Mouse (Mus musculus) right cerebral cortex, postnatal 14 days (tissue): ENCODE data around the gene Mrps27.

Experiments
- DNase-seq: peaks from one replicate; pipeline ENCODE4 v3.0.0; 2022

Mrps27 gene

DNA sequence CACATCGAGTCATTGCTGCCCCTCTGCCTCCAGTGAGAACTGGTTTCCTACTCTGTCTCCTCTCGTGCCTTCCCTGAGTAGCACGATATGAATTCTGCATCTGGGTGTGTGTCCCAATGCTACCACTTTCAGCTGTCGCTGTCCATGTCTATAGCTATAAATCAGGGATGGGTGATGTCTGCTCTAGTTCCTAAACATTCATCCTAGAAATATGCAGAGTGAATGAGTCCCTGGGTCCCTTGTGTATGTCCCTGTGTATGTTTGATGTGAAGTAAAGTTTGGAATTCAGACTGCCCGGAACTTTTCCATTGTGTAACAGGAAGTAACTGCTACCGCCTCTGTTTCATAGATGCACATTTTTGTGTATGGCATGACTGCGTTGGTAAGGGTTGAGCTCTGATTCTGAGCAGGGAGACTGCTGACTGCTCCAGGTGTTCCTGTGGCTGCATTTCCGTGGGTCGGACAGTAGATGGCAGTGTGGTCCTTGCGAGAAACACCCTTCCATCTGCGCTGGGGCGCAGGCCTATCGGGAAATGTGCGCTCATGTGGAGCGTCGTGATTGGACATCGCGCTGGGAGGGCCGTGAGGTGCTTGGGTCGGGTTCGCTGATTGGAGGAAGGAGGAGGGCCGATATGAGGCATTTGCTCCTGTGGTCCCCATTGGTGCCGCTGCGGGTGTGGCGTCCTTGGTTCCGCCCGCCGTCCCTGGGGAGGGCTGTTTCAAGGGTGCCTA lies 8.3 kb downstream of the Mrps27 start:
- DNase-seq = peak; percentile 92

DNA sequence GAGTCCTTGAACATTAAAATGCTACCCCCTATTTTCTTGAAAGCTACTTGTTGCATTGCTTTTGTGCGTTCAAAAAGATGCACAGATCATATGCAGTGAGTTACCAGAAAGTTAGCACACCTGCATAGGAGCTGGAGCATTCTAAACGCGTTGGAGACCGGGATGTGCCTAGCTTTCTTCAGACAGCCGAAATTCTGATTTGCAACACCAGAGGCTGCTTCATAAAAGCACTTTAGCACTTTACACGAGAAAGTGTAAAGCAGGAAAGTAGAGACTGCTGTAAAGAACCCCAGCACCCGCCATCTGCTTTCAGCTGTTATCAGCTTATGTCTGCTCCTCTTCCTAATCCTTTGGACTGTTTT lies 8.9 kb downstream of the Mrps27 start:
- no peak for DNase-seq

DNA sequence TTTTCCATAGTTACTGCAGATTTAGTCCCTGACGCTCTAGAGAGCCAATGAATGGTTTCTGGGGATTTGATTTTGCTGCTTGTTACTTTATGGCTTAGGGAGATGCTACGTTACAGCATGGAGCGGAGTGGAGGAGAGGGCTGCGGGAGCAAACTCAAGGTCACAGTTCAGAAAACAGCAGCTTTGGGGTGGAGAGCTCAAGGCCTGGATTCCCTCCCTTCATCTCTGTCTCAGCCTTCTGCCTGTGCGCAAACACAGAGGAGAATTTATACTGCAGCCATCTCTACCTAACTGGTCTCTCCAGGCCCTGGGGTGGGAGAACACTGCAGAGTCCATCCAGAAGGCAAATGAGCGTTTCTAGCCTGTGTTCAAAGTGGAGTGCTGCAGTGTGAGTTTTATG lies 10.5 kb downstream of the Mrps27 start:
- no peak for DNase-seq

DNA sequence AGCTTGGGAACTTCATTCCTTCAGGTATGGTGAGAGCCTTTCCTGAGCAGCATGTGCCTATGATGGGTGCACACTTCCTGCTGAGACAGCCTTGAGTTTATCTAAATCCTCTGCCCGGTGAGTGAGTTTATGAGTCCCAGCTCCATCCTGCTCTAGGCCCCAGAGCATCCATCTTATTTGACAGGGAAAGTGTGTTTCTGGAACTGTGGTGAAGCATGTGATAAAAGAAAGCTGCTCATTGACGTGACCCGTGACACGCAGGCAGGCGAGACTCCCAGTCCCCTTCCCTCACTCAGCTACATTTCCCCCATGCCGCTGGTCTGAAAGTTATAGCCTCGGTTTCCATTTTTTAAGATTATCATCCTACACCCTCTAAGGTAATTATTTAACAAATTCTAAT lies 11.3 kb downstream of the Mrps27 start:
- no peak for DNase-seq

DNA sequence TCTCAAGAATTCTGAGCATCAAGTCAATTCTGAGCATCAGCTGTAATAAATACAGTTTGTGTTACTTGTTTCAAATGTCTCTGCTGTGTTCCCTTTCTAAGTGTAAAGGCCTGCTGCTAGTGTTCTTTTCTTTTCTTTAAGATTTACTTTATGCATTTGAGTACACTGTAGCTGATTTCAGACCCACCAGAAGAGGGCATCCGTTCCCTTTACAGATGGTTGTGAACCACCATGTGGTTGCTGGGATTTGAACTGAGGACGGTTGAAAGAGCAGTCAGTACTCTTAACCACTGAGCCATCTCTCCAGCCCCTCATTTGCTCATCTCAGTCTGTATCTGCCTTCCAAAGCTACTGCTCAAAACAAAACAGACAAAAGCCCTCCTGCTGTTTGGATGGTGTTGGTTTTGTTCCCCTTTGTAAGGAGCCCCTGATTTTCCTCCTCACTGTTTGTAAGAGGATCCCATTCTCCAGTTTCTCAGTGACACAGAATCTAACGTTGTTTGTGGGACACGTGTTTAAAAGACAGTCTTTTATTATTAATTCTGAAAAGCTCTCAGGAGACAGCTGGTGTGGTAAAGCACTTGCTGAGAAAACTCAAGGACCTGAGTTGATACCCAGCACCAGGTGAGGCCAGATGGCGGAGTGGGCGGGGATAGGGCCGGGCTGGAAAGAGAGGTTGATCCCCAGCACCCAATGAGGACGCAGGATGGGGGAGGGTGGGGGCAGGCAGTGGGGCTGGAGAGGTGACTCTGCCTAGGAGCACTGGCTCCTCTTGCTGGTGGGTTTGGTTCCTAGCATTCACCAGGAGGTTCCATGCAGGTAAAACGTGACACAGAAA lies 12.1 kb downstream of the Mrps27 start:
- no peak for DNase-seq

DNA sequence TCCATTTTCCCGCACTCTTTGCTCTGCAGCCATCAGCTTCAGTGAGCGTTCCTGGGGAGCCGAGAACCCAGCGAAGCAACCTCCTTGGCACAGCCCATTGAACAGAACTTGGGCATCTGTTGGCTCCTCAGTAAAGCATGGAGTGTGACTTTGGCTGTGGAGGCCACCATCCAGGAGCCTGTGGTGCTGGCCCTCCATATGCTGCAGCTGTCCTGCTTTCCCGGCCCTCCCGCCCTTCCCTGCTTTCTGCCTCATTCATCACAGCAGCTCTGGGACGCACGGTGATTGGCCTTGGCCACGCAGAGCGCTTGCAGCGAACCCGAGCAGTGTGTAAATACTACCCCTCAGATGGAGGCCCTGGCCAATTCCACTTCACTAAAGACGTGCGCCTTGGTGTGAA lies 14.3 kb downstream of the Mrps27 start:
- no peak for DNase-seq

DNA sequence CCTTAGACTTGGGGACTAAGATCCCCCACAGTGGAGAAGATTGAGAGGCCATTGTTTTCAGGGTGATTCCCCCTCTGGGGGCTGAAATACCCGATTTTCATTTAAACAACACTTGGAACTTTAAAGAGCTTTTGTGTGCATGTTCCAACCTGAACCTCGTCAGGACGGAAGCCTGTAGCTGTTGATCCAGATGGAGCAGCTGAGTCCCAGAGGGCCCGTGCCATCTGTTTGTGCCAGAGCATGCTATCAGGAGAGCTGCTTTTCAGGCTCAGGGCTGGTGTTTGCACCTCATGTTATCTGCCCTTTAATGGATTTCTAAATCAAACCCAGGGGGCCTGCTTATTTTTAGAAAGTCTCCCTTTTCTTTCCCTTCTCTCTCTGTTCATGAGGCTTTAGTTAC lies 19.3 kb downstream of the Mrps27 start:
- no peak for DNase-seq

DNA sequence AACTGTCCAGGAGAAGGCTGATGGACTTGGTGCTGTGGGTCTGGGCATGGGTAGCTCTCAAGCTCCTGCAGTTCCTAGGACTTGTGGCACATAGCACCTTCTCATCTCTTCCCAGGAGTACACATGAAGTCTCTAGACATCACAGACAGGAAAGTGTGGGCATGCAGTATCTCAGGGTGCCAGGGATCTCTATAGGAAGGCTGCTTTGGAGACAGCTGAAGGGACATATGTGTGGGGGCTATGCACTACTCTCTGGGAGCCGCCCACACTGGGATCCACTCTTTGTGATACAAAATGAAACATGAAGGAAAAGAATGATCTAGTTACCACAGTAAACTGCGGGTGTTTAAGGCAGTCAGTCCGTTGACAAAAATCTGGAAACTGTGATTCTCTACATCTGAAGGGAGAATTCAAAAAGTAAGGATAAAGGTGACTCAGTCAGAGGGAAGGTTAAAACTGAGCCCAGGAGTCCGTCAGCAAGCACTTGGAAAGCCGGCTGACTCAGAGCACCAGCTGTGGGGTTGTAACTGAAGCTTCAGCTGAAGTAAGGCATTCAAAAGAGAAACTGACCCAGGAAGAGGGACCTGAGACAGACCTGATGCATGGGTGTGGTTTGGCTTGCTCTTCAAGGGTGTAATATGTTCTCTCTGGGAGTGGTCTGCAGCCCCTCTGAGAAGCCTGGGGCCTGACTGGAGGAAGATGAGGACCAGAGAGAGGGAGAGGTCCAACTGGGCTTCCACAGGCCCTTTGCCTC lies 22.0 kb downstream of the Mrps27 start:
- DNase-seq = peak; percentile 60

DNA sequence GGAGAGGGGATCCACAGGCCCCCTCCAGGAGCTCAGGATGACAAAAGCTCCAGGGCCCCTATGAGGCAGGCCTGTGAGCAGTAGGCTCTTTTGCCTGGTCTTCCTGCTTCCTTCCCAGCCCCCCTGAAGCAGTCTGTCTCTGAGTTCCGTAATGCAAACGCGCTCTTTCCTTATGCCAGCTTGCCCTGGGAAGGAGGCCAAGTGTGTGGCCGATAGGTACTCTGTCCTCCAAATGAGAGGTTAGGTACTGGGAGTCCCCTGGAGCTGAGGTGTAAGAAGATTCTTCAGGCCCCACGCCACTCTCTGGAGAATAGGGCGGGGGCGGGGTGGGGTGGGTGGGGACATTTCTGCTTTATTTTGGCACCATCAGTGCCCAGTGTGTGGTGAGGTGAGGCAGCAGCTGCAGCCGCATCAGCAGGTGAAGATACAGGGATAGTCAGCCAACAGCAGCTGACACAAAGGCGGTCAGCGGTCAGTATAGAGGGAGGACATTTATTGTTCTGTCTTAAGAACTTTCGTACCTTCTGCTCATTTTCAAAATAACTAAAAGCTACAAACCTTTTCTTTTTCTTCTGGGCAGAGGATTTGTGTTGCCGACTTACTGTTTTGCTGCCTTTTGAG lies 23.1 kb downstream of the Mrps27 start:
- DNase-seq = no peak

DNA sequence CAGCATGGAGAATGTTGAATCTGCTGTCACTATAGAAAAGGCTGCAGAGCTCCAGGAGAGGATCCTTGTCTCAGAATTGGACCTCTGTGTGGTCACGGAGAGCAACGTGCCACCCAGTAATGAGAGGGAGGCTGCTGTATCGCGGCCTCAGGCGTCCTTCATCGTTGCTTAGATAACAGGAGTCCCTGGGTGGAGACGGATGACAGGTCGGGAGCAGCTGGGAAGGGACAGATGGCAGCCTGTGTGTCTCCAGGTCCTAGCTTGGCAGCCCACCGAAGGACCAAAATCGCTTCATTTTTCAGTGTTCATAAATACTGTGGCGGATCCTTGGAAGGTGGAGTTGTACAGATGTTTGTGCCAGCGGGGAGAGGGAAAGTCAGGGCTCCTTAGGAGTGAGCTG lies 24.5 kb downstream of the Mrps27 start:
- no peak for DNase-seq

DNA sequence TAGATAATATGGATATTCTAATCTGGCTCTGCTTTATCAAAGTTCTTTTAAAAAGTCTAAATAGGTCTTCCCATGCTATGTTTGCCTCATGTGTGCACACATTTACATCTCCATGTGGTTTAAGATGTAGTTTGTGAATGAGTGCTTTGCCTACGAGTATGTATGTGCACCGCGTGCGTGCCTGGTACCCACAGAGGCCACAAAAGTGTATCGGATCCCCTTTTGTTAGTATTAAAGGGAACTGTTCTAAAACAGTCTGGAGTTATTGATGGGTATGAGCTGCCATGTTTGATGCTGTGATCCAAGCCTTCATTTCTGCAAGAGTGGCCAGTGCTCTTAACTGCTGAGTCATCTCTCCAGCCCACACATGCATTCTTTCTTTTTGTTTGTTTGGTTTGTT lies 26.7 kb downstream of the Mrps27 start:
- no peak for DNase-seq

DNA sequence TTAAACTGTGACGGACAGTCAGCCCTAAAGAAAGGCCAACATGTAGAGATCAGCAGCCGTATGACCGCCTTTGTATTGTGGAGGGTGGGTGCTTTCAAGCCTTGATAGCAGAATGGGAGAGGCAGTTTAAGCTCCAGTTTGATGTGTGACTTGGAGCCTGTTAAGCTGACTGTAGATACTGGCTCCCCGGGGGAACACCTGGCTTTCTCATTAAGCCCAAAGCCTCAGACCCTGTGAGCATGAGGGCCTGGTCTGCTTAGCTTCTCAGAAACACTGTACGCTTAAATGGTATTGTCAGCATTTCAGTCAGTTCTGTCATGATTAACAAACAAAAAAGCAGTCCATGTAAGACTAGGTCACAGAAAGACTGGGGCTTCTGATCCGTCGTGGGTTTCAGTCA lies 29.1 kb downstream of the Mrps27 start:
- DNase-seq = no peak

DNA sequence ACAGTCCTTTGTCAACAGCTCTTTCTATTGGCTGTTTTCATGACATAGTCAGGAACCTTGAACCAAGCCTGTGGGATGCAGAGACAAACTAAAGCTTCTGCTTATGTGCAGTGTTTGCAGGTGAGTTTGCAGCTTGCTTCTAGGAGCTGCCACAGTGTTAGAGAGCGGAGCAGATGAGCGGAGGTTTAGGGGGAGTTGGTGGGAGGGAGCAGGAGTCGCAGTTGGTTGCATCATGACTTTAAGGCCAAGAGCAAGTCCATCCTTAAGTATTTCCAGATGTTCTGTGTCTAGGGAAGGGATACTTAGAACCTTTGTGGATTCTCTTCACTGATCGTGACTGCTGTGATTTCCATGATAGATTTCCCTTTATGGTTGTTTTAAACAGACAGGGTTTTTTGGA lies 29.6 kb downstream of the Mrps27 start:
- no peak for DNase-seq

DNA sequence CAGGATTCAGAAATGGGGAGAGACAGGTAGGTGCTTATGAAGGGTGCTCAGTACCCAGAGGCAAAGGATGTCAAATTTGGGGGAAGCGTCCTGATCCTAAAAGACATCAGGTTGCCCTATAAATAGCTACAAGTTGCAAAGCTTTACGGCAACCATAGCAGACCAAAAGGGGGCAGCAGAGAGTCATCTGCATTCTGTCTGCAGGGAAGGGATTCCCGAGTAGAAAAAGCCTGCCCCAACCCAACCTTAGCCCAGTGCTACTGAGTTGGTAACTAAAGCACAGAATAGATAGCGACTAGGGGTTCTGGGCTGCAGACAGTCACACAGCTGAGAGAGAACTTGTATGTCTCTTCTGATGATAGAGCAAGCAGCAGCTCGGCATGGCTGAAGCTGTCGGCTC lies 31.0 kb downstream of the Mrps27 start:
- DNase-seq = peak; percentile 83

DNA sequence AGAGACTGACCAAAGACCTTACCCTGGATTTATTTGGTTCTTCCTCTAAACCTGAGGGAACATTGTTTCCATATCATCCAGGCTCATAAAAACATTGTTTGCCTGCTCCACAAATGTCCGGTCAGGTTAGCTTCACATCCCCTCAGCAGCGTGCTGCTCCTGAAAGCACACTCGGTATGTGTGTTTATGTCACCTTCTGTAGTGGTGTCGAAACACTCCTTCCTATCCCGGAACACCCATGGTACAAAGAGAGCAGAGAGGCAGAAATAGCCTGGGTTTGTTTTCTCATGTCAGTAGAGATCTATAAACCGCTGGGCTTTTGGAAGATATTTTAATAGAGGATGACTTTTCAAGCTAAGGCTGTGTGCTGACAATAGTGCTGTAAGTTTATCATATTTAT lies 32.5 kb downstream of the Mrps27 start:
- no peak for DNase-seq

DNA sequence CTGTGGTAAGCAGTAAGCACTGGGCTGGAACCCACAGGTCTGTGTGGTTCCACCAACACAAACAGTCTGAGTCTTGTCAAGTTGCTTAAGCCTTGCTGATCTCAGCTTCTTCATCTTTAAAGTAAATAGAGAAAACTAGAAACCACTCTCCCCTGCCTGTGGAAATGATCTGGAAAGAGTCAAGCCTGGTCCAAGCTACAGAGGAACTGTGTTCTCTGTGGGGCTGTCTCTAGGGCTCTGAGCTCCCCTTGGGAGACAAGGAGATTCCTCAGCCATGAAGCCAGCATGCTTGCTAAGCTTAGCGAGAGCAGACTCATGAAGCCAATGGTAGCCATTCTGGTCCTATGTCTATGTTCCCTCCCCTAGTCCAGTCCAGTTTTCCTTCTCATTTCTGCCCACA lies 33.6 kb downstream of the Mrps27 start:
- no peak for DNase-seq

DNA sequence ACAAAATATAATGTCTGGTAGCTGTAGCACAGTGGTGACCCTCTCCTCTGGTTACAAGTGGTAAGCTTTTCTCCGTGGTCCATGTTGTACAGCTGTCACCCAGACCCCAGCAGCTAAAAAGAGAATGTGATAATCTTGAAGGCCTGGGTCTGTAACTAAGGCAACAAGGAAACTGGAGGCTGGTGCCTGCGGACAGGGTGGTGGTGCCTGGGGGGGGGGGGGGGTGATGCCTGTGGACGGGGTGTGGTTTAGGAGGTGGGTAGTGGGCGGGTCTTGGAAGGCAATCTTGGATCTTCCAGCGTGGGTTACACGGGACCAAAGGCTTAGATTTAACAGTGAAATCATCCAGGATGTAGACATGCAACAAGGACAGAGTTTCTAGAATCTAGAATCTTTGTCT lies 37.8 kb downstream of the Mrps27 start:
- no peak for DNase-seq

DNA sequence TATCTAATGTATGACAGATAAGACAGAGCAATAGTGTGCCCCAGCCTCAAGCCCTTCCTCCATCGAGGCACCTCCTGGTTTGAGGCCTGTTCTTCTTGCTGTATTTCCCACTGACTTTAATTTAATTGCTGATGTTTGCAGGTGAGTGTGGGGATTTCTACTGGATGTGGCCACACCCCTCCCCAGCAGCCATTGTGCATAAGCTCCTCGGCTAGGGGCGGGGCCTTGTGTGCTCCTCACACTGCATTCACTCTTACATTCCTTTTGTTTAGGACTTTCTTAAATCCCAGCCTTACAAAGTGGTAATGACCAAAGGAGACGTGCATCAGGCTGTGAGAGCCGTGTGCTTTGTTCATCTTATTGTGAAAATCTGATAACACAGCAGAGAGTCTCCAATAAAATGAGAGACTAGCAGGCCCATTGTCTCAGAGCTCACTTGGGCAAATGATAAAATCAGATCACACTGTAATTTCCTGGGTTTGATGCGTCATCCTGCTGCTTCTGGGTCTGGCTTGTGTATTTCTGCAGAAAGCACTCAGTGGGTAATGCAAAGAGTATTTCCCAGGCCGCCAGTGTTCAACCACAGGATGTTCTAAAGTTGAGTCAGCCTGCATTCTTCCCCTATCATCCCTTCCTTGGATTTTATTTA lies 40.1 kb downstream of the Mrps27 start:
- DNase-seq = no peak

DNA sequence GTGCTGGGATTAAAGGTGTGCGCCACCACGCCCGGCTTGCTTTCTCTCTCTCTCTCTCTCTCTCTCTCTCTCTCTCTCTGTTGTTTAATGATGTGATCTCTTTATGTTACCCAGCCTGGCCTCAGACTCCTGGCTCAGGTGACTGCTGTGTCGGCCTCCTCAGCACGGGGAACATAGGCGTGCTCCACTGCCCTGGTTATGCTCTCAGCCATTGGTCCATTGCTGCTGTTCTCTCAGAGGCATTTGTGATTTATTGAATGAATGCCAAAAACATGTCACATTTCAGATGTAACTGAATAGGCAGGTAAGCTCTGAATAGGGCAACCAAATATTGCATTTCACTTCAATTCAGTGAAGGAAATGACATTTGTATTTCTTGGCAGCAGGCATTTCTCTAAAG lies 41.3 kb downstream of the Mrps27 start:
- no peak for DNase-seq

DNA sequence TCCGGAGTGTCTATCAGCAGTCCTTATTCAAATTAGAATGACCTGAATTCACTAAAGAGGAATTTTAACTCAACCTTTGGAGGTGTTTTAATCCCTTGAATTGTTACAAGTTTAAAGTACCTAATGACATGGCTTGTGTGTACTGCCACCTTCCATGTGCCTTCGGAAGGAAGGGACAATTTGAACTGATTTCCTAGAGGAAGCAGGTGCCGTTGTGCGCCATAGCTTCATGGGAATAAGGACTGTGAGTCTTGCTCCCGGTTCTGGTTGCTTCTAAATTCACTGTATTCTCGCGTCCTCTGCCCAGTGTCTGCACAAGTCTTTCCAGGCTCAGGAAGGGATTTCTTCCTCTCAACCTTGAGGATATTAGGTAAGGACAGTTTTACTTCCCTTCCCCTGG lies 41.8 kb downstream of the Mrps27 start:
- DNase-seq = no peak

DNA sequence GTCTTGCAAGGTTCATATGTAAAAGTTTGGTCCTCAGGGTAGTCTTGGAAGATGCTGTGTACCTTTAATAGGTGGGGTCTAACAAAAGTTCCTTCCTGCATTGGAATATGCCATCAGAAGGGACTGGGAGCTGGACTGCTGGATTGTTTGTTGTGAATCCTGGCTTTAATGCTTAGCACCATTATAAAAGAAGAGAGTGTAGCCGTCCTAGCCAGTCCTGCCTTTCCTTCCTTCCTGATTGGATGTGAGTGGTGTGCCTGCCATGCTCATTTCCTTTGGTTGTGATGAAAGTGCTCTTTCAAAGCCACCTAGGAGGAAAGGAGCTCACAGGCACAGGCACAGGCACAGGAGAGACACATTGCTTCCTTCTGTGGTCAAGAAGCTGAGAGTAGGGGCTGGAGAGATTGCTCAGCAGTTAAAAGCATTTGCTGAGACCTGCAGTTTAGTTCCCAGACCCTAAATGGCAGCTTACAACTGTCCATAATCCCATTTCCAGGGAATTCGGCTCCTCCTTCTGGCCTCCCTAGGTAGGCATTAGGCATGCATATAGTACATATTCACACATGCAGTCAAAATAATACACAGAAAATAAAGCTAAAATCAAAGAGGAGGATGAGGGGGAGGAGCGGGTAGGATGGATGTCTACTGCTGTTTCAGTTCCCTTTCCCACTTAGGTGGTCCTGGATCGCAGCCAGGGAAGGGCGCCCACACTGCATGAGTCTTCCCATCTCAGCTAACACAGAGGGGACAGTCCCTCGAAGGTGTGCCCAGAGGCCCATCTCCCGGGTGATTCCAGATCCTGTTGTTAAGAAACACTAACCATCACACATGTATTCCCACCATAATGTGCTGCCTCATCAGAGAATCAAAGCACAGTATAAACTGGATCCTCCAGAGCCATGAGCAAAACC lies 43.6 kb downstream of the Mrps27 start:
- DNase-seq = no peak

DNA sequence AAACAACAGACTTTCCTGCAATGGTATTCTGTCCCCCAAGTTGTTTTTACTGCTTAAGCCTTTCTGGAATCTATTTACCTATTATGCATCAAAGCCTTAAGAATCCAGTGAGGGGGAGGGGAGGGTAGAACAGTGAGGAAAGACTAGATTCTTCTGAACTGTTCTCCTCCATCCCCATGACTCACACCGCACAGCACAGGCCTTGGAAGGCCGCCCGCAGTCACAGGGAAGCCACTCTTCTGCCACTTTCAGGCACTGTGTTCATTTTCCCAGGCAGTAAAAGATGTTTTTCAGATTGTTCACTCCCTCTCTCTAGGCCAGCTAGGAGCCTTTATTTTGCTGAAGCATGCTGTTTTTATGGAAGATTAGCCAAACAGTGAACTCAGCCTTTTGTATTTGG lies 46.8 kb downstream of the Mrps27 start:
- no peak for DNase-seq
